In the genomic region with DNA sequence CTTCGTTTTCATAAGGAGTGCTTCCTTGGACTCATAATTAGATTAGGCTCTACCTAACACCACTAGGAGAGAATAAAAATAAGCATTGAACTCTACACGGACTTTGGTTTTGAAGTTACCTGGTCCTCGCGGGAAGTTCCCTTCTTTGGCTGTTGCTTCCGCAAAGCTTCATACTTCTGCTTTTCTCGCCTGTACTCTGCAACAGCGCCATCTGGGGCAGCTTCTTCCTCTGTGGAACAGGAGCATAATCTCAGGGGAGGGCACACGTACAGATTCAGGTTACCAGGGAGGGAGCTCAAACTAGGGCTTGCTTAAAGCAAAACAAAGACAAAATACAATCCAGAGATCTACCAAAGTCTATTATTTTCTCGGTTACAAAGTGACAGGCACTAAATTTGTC, we compare ENCODE assay signal across 17 mouse cellular contexts.
DNase-seq lines count a peak whose midpoint lies in the region; ATAC-seq and TF ChIP-seq lines count a peak whose summit lies in the region.
"Had no signal": no experiment of that assay in that cellular context is flagged by ENCODE, and none has a peak within 500 bp of the region (broad histone marks: within the 10 kb centered on the region; RNA-seq: fewer than 3 reads in every experiment).

No protein-coding gene starts in this region.

- H3K36me3 ChIP-seq in midbrain, postnatal 0 days (ENCODE audit: insufficient read depth, low read length), result peaks cover 5% of the 10 kb centered on the region; the same call in 1 of the 2 replicates
- peaks cover 18% of the 10 kb centered on the region for H3K36me3 ChIP-seq in midbrain, embryonic 10.5 days
- no peaks in the 10 kb centered on the region for H3K36me3 ChIP-seq in ES-Bruce4 (ENCODE audit: control insufficient read depth, insufficient read depth, low read length, poor library complexity, severe bottlenecking)

- no peak overlapping the region for H3K4me2 ChIP-seq in midbrain, postnatal 0 days (ENCODE audit: low read depth, low read length, poor library complexity, severe bottlenecking)
- H3K4me2 ChIP-seq: neural tube, embryonic 12.5 days had no signal

- peak; percentile 17; the same call in 1 of the 2 replicates for TF ChIP-seq CTCF in midbrain, postnatal 0 days (IDR thresholded peaks at IDR 0.05)
- TF ChIP-seq CTCF in ES-Bruce4 (IDR thresholded peaks at IDR 0.05; ENCODE audit: low read depth, low read length), result peak; percentile 22
- TF ChIP-seq CTCF in bone marrow, adult 2 months (IDR thresholded peaks at IDR 0.05; ENCODE audit: control insufficient read depth, insufficient read depth, low read length), result peak; percentile 19; the same call in 1 of the 2 replicates

- intact Hi-C loops in left cerebral cortex, postnatal 14 days (cut with DNase I), result no loop called here

- DNase-seq in midbrain, postnatal 0 days (ENCODE audit: low spot score), result no peak
- DNase-seq in midbrain, embryonic 10.5 days (ENCODE audit: low spot score), result no peak
- DNase-seq in left cerebral cortex, postnatal 14 days (ENCODE audit: low spot score in 2 of 2), result no peak
- no peak for DNase-seq in layer of hippocampus, adult 18-20 months (ENCODE audit: low spot score in 2 of 2)
- DNase-seq: adrenal gland, postnatal 10 days; cerebellum, adult 8-10 months; heart, adult 18-20 months; kidney, adult 8-10 months; kidney, postnatal 36 days; lung, adult 2 months; right cerebral cortex, postnatal 14 days had no signal

- no peaks in the 10 kb centered on the region for H3K9me3 ChIP-seq in midbrain, postnatal 0 days (ENCODE audit: low read length)
- H3K9me3 ChIP-seq in midbrain, embryonic 10.5 days (replicated peaks), result no peaks in the 10 kb centered on the region
- no peaks in the 10 kb centered on the region; the same call in 1 of the 2 replicates for H3K9me3 ChIP-seq in ES-Bruce4 (replicated peaks; ENCODE audit: control insufficient read depth, insufficient read depth, low read length, poor library complexity, severe bottlenecking)
- H3K9me3 ChIP-seq: neural tube, embryonic 12.5 days had no signal

- no peak for TF ChIP-seq EP300 in ES-Bruce4 (IDR thresholded peaks at IDR 0.05; ENCODE audit: insufficient read depth, low read depth, low read length)

- no peaks in the 10 kb centered on the region for H3K27me3 ChIP-seq in midbrain, postnatal 0 days (ENCODE audit: insufficient read depth, low read length)
- no peaks in the 10 kb centered on the region for H3K27me3 ChIP-seq in midbrain, embryonic 10.5 days (ENCODE audit: low read depth, poor library complexity, severe bottlenecking)
- H3K27me3 ChIP-seq in ES-Bruce4 (ENCODE audit: control insufficient read depth, insufficient read depth, low read length, poor library complexity, severe bottlenecking), result no peaks in the 10 kb centered on the region
- H3K27me3 ChIP-seq: neural tube, embryonic 12.5 days had no signal

- H3K4me3 ChIP-seq in midbrain, postnatal 0 days (ENCODE audit: low read depth, low read length), result no peak overlapping the region
- H3K4me3 ChIP-seq in midbrain, embryonic 10.5 days, result no peak overlapping the region
- no peak overlapping the region; the same call in 1 of the 2 replicates for H3K4me3 ChIP-seq in ES-Bruce4 (ENCODE audit: low read depth, low read length)
- no peak overlapping the region for H3K4me3 ChIP-seq in bone marrow, adult 2 months (replicated peaks; ENCODE audit: control insufficient read depth, low read depth, low read length)
- H3K4me3 ChIP-seq: neural tube, embryonic 12.5 days had no signal

- TF ChIP-seq POLR2A in ES-Bruce4 (IDR thresholded peaks at IDR 0.05; ENCODE audit: insufficient read depth, low read length), result no peak
- TF ChIP-seq POLR2A in bone marrow, adult 2 months (IDR thresholded peaks at IDR 0.05; ENCODE audit: borderline replicate concordance, control insufficient read depth, low read depth, low read length), result no peak

- no peak overlapping the region for H3K27ac ChIP-seq in midbrain, postnatal 0 days (ENCODE audit: low read depth, low read length)
- H3K27ac ChIP-seq in midbrain, embryonic 10.5 days (replicated peaks), result no peak overlapping the region
- H3K27ac ChIP-seq in ES-Bruce4 (ENCODE audit: insufficient read depth, low read length), result no peak overlapping the region
- no peak overlapping the region for H3K27ac ChIP-seq in bone marrow, adult 2 months (ENCODE audit: control insufficient read depth, insufficient read depth, low read depth, low read length, poor library complexity)
- H3K27ac ChIP-seq: hindbrain, postnatal 0 days; macrophage; neural tube, embryonic 12.5 days had no signal

- 93% methylated on average over 9 of the region's 9 CpGs for WGBS in midbrain, postnatal 0 days
- WGBS in midbrain, embryonic 10.5 days, result 89% methylated on average over 9 of the region's 9 CpGs
- 83% methylated on average over 9 of the region's 9 CpGs for WGBS in bone marrow, adult 2 months

- H3K9ac ChIP-seq in midbrain, postnatal 0 days (replicated peaks; ENCODE audit: low read length, poor library complexity, severe bottlenecking), result no peak overlapping the region
- H3K9ac ChIP-seq in ES-Bruce4 (ENCODE audit: low read depth, poor library complexity, severe bottlenecking), result no peak overlapping the region
- H3K9ac ChIP-seq: neural tube, embryonic 12.5 days had no signal

- no peak for ATAC-seq in midbrain, postnatal 0 days (ENCODE audit: low FRiP score)
- no peak; the same call in 1 of the 2 replicates for ATAC-seq in granulocyte monocyte progenitor cell, adult 5-6 weeks (replicated peaks; ENCODE audit: poor library complexity, severe bottlenecking)
- ATAC-seq: hindbrain, postnatal 0 days had no signal

- no peaks in the 10 kb centered on the region for H3K4me1 ChIP-seq in midbrain, postnatal 0 days (ENCODE audit: insufficient read depth, low read length)
- H3K4me1 ChIP-seq in midbrain, embryonic 10.5 days, result no peaks in the 10 kb centered on the region
- no peaks in the 10 kb centered on the region for H3K4me1 ChIP-seq in ES-Bruce4 (ENCODE audit: control insufficient read depth, insufficient read depth, low read length)
- no peaks in the 10 kb centered on the region for H3K4me1 ChIP-seq in bone marrow, adult 2 months (ENCODE audit: control insufficient read depth, insufficient read depth, low read length)
- H3K4me1 ChIP-seq: neural tube, embryonic 12.5 days had no signal
